In genomic region chr8:111062072-111062757, GRCm38 (mm10) we compare ENCODE assay signal across 8 mouse cellular contexts. TPM values are rescaled to one million over a fixed set of nuclear protein-coding genes. Genes with fewer than 3 reads are reported as not detected.
DNase-seq lines count a peak whose midpoint lies in the region; ATAC-seq and TF ChIP-seq lines count a peak whose summit lies in the region.

No protein-coding gene starts in this region.

- H3ac ChIP-seq in myocyte (ENCODE audit: control insufficient read depth, insufficient read length), result peak overlapping the region; percentile 14

- TF ChIP-seq CTCF in kidney, postnatal 0 days (IDR thresholded peaks at IDR 0.05; ENCODE audit: low read depth), result no peak

- DNase-seq in CD4-positive helper T cell, adult 2 months (ENCODE audit: low read depth, low spot score), result peak; percentile 80
- peak; percentile 88 for DNase-seq in kidney, postnatal 0 days (ENCODE audit: low spot score)
- peak; percentile 92 for DNase-seq in liver, embryonic 11.5 days (ENCODE audit: low spot score)
- DNase-seq in spleen, postnatal 4 days (ENCODE audit: low spot score in 2 of 2), result peak; percentile 83 to 94

- peaks cover 5% of the 10 kb centered on the region; the same call in 1 of the 2 replicates for H3K36me3 ChIP-seq in heart, embryonic 13.5 days
- H3K36me3 ChIP-seq in kidney, postnatal 0 days (ENCODE audit: insufficient read depth, low read length), result no peaks in the 10 kb centered on the region
- peaks cover 6% of the 10 kb centered on the region for H3K36me3 ChIP-seq in liver, embryonic 11.5 days (ENCODE audit: control insufficient read depth, insufficient read depth, low read length)
- no peaks in the 10 kb centered on the region for H3K36me3 ChIP-seq in myocyte (ENCODE audit: control insufficient read depth, insufficient read depth)

- H3K4me2 ChIP-seq in heart, embryonic 13.5 days, result peak overlapping the region; percentile 91
- peak overlapping the region; percentile 76 for H3K4me2 ChIP-seq in kidney, postnatal 0 days (ENCODE audit: low read length)
- peak overlapping the region; percentile 66 for H3K4me2 ChIP-seq in liver, embryonic 11.5 days
- H3K4me2 ChIP-seq in myocyte (ENCODE audit: low read depth), result peak overlapping the region; percentile 90

- no peak for TF ChIP-seq POLR2A in myocyte (IDR thresholded peaks at IDR 0.05; ENCODE audit: insufficient read length, low read depth)

- H3K27ac ChIP-seq in brown adipose tissue, adult 24 weeks (replicated peaks; ENCODE audit: low read depth, low read length), result no peak overlapping the region
- peak overlapping the region; percentile 50; the same call in 1 of the 2 replicates for H3K27ac ChIP-seq in heart, embryonic 13.5 days (replicated peaks)
- peak overlapping the region; percentile 25; the same call in 1 of the 2 replicates for H3K27ac ChIP-seq in kidney, postnatal 0 days
- no peak overlapping the region for H3K27ac ChIP-seq in liver, embryonic 11.5 days (ENCODE audit: low read depth, low read length)

- WGBS in heart, embryonic 13.5 days, result under 1% methylated on average over 27 of the region's 27 CpGs
- 2% methylated on average over 27 of the region's 27 CpGs for WGBS in kidney, postnatal 0 days
- WGBS in liver, embryonic 11.5 days, result under 1% methylated on average over 27 of the region's 27 CpGs

- peak overlapping the region; percentile 82 for H3K9ac ChIP-seq in heart, embryonic 13.5 days
- peak overlapping the region; percentile 49; the same call in 1 of the 2 replicates for H3K9ac ChIP-seq in kidney, postnatal 0 days (ENCODE audit: low read depth, low read length)
- H3K9ac ChIP-seq in liver, embryonic 11.5 days (ENCODE audit: low read depth, low read length), result peak overlapping the region; percentile 23

- H3K9me3 ChIP-seq in heart, embryonic 13.5 days, result no peaks in the 10 kb centered on the region
- H3K9me3 ChIP-seq in kidney, postnatal 0 days (replicated peaks; ENCODE audit: low read length), result no peaks in the 10 kb centered on the region
- H3K9me3 ChIP-seq in liver, embryonic 11.5 days (ENCODE audit: control insufficient read depth, low read length), result no peaks in the 10 kb centered on the region

- ATAC-seq in erythroid progenitor cell, adult 5-6 weeks (replicated peaks; ENCODE audit: low FRiP score, poor library complexity, severe bottlenecking), result peak; percentile 44; the same call in 1 of the 2 replicates
- no peak; the same call in 1 of the 2 replicates for ATAC-seq in heart, embryonic 13.5 days (ENCODE audit: extremely low read depth, insufficient number of reproducible peaks, low FRiP score, low TSS enrichment)
- ATAC-seq in kidney, postnatal 0 days (replicated peaks; ENCODE audit: low FRiP score, low read depth), result peak; percentile 72
- ATAC-seq in liver, embryonic 11.5 days (replicated peaks; ENCODE audit: low FRiP score), result peak; percentile 86

- 0 out of 2 replicates have a peak, but pooled peaks cover under 1% of the 10 kb centered on the region for H3K4me1 ChIP-seq in brown adipose tissue, adult 24 weeks (ENCODE audit: control insufficient read depth, insufficient read depth, insufficient read length, low read length)
- H3K4me1 ChIP-seq in heart, embryonic 13.5 days, result peaks cover 39% of the 10 kb centered on the region
- H3K4me1 ChIP-seq in kidney, postnatal 0 days (replicated peaks; ENCODE audit: insufficient read depth, low read length), result peaks cover 5% of the 10 kb centered on the region; the same call in 1 of the 2 replicates
- H3K4me1 ChIP-seq in liver, embryonic 11.5 days (replicated peaks; ENCODE audit: control insufficient read depth, insufficient read depth, low read length), result peaks cover 29% of the 10 kb centered on the region

- peaks cover 12% of the 10 kb centered on the region; the same call in 1 of the 2 replicates for H3K27me3 ChIP-seq in heart, embryonic 13.5 days (replicated peaks)
- no peaks in the 10 kb centered on the region for H3K27me3 ChIP-seq in kidney, postnatal 0 days (ENCODE audit: insufficient read depth, low read length)
- H3K27me3 ChIP-seq in liver, embryonic 11.5 days (replicated peaks; ENCODE audit: control insufficient read depth, insufficient read depth, low read length), result no peaks in the 10 kb centered on the region
- H3K27me3 ChIP-seq in myocyte (ENCODE audit: control insufficient read depth, insufficient read depth, insufficient read length), result no peaks in the 10 kb centered on the region

- peaks cover 9% of the 10 kb centered on the region for H3K79me2 ChIP-seq in myocyte (ENCODE audit: control insufficient read depth, insufficient read depth)

- peak overlapping the region; percentile 77 for H3K4me3 ChIP-seq in brown adipose tissue, adult 24 weeks (ENCODE audit: insufficient read depth, low read depth, low read length)
- peak overlapping the region; percentile 77 for H3K4me3 ChIP-seq in heart, embryonic 13.5 days
- H3K4me3 ChIP-seq in kidney, postnatal 0 days (replicated peaks; ENCODE audit: low read depth, low read length), result peak overlapping the region; percentile 56
- peak overlapping the region; percentile 67 for H3K4me3 ChIP-seq in liver, embryonic 11.5 days (ENCODE audit: low read depth, low read length)
- H3K4me3 ChIP-seq in myocyte, result peak overlapping the region; percentile 47

TF ChIP-seq in myocyte, 11 proteins besides CTCF, POLR2A, EP300 and RAD21:
- TF ChIP-seq E2F4 (IDR thresholded peaks at IDR 0.05; ENCODE audit: insufficient read depth) (peak; percentile 33), TCF12 (IDR thresholded peaks at IDR 0.05; ENCODE audit: insufficient read depth, poor library complexity, severe bottlenecking) (no peak)

RNA-seq across cellular contexts. Expression of gene Exosc6, which starts 6.1 kb away (rescaled TPM):
- polyA plus RNA-seq in brown adipose tissue, adult 24 weeks (2012; ENCODE audit: insufficient read depth, insufficient read length, missing spikeins), result not detected in 2 replicates
- 8.4 TPM in 1 of 2 replicates, not detected in the other for total RNA-seq in erythroid progenitor cell, adult 5-6 weeks (2015; ENCODE audit: low replicate concordance)
- total RNA-seq in erythroid progenitor cell, adult 5-6 weeks (2017; ENCODE audit: low replicate concordance), result not detected in 2 replicates
- polyA plus RNA-seq in heart, embryonic 13.5 days (2015; fragmentation: Nextera tagmentation; extraction: Ambion mirVana), result 7.7 and 8.0 TPM in 2 replicates
- 29.8 and 37.6 TPM in 2 replicates for polyA plus RNA-seq in kidney, postnatal 0 days (2015; fragmentation: Nextera tagmentation; extraction: Ambion mirVana)
- polyA plus RNA-seq in liver, embryonic 11.5 days (2014; fragmentation: Nextera tagmentation; extraction: Ambion mirVana), result 25.7 and 31.6 TPM in 2 replicates
- polyA plus RNA-seq in myocyte (2012; fragmentation: generic; extraction: Trizol), result not detected

RNA-seq across cellular contexts. Expression of gene Aars, which starts 29.3 kb away (rescaled TPM):
- polyA plus RNA-seq in brown adipose tissue, adult 24 weeks (2012; ENCODE audit: insufficient read depth, insufficient read length, missing spikeins), result 27.1 and 45.8 TPM in 2 replicates
- total RNA-seq in erythroid progenitor cell, adult 5-6 weeks (2015; ENCODE audit: low replicate concordance), result 56.2 and 58.0 TPM in 2 replicates
- 114 and 124 TPM in 2 replicates for total RNA-seq in erythroid progenitor cell, adult 5-6 weeks (2017; ENCODE audit: low replicate concordance)
- polyA plus RNA-seq in heart, embryonic 13.5 days (2015; fragmentation: Nextera tagmentation; extraction: Ambion mirVana), result 36.2 and 36.4 TPM in 2 replicates
- polyA plus RNA-seq in kidney, postnatal 0 days (2015; fragmentation: Nextera tagmentation; extraction: Ambion mirVana), result 39.6 and 42.2 TPM in 2 replicates
- polyA plus RNA-seq in liver, embryonic 11.5 days (2014; fragmentation: Nextera tagmentation; extraction: Ambion mirVana), result 86.5 and 96.2 TPM in 2 replicates
- polyA plus RNA-seq in myocyte (2012; fragmentation: generic; extraction: Trizol), result 340 TPM

RNA-seq across cellular contexts. Expression of gene Clec18a, which starts 30.0 kb away (rescaled TPM):
- not detected in 2 replicates for polyA plus RNA-seq in brown adipose tissue, adult 24 weeks (2012; ENCODE audit: insufficient read depth, insufficient read length, missing spikeins)
- not detected in 2 replicates for total RNA-seq in erythroid progenitor cell, adult 5-6 weeks (2015; ENCODE audit: low replicate concordance)
- not detected in 2 replicates for total RNA-seq in erythroid progenitor cell, adult 5-6 weeks (2017; ENCODE audit: low replicate concordance)
- 0.22 TPM in 1 of 2 replicates, not detected in the other for polyA plus RNA-seq in heart, embryonic 13.5 days (2015; fragmentation: Nextera tagmentation; extraction: Ambion mirVana)
- polyA plus RNA-seq in kidney, postnatal 0 days (2015; fragmentation: Nextera tagmentation; extraction: Ambion mirVana), result 76.6 and 89.9 TPM in 2 replicates
- not detected in 2 replicates for polyA plus RNA-seq in liver, embryonic 11.5 days (2014; fragmentation: Nextera tagmentation; extraction: Ambion mirVana)
- polyA plus RNA-seq in myocyte (2012; fragmentation: generic; extraction: Trizol), result 1.2 TPM

RNA-seq across cellular contexts. Expression of gene Ddx19b, which starts 30.7 kb away (rescaled TPM):
- polyA plus RNA-seq in brown adipose tissue, adult 24 weeks (2012; ENCODE audit: insufficient read depth, insufficient read length, missing spikeins), result 2.8 and 3.7 TPM in 2 replicates
- total RNA-seq in erythroid progenitor cell, adult 5-6 weeks (2015; ENCODE audit: low replicate concordance), result 0.72 and 1.7 TPM in 2 replicates
- 1.8 and 4.6 TPM in 2 replicates for total RNA-seq in erythroid progenitor cell, adult 5-6 weeks (2017; ENCODE audit: low replicate concordance)
- polyA plus RNA-seq in heart, embryonic 13.5 days (2015; fragmentation: Nextera tagmentation; extraction: Ambion mirVana), result 3.6 and 4.0 TPM in 2 replicates
- polyA plus RNA-seq in kidney, postnatal 0 days (2015; fragmentation: Nextera tagmentation; extraction: Ambion mirVana), result 4.4 and 4.8 TPM in 2 replicates
- polyA plus RNA-seq in liver, embryonic 11.5 days (2014; fragmentation: Nextera tagmentation; extraction: Ambion mirVana), result 7.1 TPM in 2 replicates
- polyA plus RNA-seq in myocyte (2012; fragmentation: generic; extraction: Trizol), result 5.9 TPM

RNA-seq across cellular contexts. Expression of gene Pdpr, which starts 32.2 kb away (rescaled TPM):
- 21.3 and 50.5 TPM in 2 replicates for polyA plus RNA-seq in brown adipose tissue, adult 24 weeks (2012; ENCODE audit: insufficient read depth, insufficient read length, missing spikeins)
- total RNA-seq in erythroid progenitor cell, adult 5-6 weeks (2015; ENCODE audit: low replicate concordance), result 6.8 and 9.6 TPM in 2 replicates
- total RNA-seq in erythroid progenitor cell, adult 5-6 weeks (2017; ENCODE audit: low replicate concordance), result 8.1 and 11.0 TPM in 2 replicates
- polyA plus RNA-seq in heart, embryonic 13.5 days (2015; fragmentation: Nextera tagmentation; extraction: Ambion mirVana), result 9.3 and 10.2 TPM in 2 replicates
- polyA plus RNA-seq in kidney, postnatal 0 days (2015; fragmentation: Nextera tagmentation; extraction: Ambion mirVana), result 8.5 and 9.7 TPM in 2 replicates
- 5.1 and 5.3 TPM in 2 replicates for polyA plus RNA-seq in liver, embryonic 11.5 days (2014; fragmentation: Nextera tagmentation; extraction: Ambion mirVana)
- 8.6 TPM for polyA plus RNA-seq in myocyte (2012; fragmentation: generic; extraction: Trizol)

Comparison
In these comparisons a context has a peak if more than half of its experiments do, and no peak if none do; other contexts are left out.
1. H3K27ac ChIP-seq: peak in heart, embryonic 13.5 days (single experiment) and kidney, postnatal 0 days (single experiment); none in brown adipose tissue, adult 24 weeks (single experiment) and liver, embryonic 11.5 days (single experiment).
2. H3K9ac ChIP-seq: peak in every context shown above with its lines; median percentile 82 in heart, embryonic 13.5 days; 49 in kidney, postnatal 0 days; 23 in liver, embryonic 11.5 days.
3. RNA of gene Clec18a, which starts 30.0 kb away (polyA plus RNA-seq): 76.6 to 89.9 TPM in kidney, postnatal 0 days; 1.2 TPM in myocyte (single experiment), not detected in brown adipose tissue, adult 24 weeks, 0.22 TPM in heart, embryonic 13.5 days and not detected in liver, embryonic 11.5 days; every median in the first group is over 10 times any median in the second.
4. Peak in every context shown above with its lines, with median percentiles within 50 percentile points of each other: DNase-seq, H3K4me3 ChIP-seq and H3K4me2 ChIP-seq.